Mouse (Mus musculus) gastrocnemius, adult 8-10 months (tissue): ENCODE measurements around the gene 4930579F01Rik. TPM values are rescaled to one million over a fixed set of nuclear protein-coding genes. Genes with fewer than 3 reads are reported as not detected.
A peak's percentile ranks its signal among the peaks of the same experiment; 100 is the strongest.

Source experiments
- DNase-seq, 2 experiments: peaks; one replicate each; pipeline ENCODE4 v3.0.0; 2022; ENCODE audit warnings: low spot score in 2 of 2
- total RNA-seq, 4 experiments: library from RNA; stranded (reverse); gene quantifications; 2 replicates each; pipeline ENCODE4 v1.2.4; 2022

Gene 4930579F01Rik
- total RNA-seq: not detected

DNA sequence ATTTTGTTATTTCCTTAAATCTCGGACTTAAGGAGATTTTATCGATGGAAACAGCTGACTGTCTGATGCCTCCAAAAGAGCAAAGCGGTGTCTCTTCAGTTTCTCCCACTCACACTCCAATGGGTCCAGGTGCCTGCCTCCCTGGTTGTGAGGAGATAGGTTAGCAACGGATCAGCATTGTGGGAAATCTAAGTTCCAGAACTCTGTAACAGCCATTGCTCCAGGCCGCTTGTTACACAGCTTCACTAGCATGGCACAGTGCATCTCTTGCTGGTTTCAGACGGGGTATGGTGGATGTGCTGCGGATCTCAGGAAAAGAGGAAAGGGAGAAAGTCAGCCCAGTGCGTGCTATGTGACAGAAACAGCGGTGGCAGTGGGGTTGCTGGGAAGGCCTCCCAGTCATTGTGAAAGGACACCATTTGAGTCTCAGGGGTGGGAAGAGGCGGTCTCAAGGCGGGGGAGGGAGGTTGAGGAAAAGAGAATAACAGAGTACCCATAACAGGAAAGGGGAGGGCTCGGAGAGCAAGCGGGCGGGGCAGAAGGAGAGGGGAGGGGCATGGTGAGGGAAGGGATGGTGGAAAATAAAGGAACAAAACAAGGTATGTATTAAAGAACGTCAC, at the start of gene 4930579F01Rik:
TSS of gene 4930579F01Rik (minus strand) at position 143 of the 620 bp plus-strand sequence.
- DNase-seq: no peak

DNA sequence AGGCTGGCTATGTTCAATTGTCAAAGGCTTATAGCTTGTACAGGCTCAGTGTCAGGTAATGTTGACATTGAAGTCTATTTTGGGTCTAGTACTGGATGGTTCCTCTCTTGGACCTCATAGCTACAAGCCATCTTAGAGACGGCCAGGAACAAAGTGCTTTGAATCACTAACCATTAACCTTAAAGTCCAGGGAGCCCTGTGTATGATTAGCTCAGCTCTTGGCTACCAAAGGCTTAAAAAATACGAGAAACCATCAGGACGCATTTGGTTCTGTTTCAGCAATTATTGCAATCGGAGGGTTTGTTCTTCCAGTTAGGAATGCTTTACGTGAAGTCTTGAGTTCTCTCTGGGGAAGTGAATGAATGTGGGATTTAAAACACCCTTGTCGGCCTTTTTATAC, 49.3 kb upstream of the 4930579F01Rik start:
- DNase-seq: no peak

DNA sequence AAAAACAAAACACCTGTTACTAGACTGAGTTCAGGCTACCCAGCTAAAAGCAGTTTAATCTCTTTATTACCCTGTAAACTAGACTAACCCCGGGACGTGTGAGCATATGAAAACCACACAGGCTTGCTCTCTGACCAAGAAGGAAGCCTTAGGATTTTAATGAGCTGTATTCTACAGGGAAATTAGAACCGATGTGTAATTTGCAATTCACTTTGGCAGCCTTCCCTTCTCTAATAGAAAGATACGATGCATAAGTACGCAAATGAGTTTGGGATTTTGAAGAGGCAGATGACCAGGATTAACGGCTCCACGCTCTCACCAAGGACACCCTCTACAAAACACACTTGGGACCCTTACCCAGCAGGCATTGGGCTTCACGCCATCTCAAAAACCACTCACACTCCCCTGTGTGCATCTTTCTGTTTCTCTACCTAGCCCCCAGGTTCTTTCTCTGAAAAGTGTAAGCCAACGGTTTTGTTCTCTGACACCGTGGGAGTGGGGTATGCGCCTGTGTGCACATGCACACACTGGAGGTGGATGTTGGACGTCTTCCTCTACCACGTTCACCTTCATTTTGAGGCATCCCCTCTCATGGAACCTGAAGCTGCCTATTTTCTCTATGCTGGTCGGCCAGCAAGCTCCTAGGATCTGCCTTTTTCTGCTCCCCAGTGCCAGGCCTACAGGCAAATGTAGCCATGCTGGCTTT, 48.5 kb upstream of the 4930579F01Rik start:
- DNase-seq: no peak

DNA sequence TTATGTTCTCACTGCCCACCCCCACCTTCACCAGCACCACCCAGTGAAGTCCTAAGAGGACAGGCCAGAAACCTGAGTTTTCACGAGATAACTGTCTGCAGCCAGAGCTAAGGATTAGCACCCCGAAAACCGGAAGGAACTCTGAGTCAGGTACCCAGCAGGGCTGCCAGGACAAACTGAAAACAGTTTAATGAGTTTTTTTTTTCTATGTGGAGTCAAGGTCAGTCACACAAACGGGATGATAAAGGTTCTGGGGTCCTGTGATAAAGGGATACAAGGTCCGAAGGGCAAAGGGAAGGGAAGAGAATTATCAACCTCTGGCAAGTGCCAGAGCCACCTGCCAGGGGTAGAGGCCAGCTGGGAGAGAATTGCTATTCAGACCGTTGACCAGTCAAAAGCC, 47.7 kb upstream of the 4930579F01Rik start:
- no peak for DNase-seq

DNA sequence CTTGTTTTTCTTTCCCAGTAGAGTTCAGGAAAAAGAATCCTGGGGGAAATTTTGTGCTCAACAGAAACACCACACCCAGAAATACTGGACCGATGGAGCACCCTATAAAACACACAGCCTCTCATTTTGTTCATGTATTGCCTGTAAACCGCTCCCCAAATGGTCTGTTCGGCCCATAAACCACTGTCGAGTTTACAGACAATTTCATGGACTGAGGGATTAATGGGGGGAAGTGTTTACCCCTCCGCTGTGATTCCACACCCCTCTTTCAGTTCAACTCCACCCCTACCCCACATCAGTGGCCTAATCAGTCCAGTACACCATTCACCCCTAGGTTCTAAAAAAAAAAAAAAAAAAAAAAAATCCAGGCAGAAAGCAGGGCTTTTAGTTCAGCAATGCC, 47.3 kb upstream of the 4930579F01Rik start:
- no peak for DNase-seq

DNA sequence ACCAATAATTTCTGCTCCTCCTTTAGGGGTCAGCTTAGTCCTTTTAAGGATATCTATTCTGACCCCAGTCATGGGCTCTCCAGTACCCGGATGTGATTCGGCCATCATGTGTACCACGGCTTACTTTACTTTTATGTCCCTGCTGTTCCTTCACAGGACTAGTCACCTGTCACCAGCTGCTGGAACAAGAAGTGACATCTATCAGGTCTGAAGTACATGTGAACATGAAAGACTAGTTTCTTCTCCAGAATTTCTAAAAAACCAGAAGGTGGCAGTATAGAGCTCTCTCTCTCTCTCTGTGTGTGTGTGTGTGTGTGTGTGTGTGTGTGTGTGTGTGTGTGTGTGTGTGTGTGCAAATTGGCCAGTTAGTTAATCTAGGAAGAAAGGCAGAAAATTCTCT, 46.8 kb upstream of the 4930579F01Rik start:
- DNase-seq: no peak

DNA sequence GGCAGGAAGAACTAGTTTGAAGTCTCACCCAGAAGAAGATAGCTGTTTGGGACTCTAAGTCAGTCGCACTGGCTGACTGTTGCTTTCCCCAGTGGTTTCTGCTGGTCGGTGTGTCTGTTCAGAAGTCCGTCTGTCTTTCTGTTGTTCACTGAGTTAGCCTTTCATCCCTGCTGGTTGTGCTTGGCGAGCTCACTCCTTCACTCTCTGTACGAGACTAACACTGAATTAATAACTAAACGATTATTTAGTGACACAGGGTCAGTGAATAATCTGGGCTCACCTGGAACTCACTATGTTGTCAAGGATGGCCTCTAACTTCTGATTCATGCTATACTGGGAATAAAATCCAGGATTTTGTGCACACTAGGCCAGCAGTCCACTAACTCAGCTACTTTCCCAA, 45.8 kb upstream of the 4930579F01Rik start:
- DNase-seq: no peak

DNA sequence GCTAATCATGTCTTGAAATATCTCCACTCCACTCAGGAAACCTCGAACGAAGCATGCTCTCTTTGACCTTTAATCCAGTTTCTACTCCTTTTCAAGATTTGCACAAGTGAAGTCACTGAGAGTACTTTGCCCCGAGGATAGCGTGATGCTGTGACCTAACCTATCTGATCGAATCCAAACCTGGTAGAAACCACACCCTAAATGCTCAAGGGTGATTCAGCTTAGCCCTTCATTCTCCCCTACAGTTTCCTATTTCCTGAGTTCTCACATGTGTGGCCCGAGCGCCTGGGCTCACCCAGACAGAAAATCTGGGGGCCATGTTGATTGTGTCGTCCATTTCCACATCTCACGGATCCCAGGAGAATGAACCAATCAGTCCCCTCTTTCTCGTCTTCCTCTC, 44.4 kb upstream of the 4930579F01Rik start:
- no peak for DNase-seq

DNA sequence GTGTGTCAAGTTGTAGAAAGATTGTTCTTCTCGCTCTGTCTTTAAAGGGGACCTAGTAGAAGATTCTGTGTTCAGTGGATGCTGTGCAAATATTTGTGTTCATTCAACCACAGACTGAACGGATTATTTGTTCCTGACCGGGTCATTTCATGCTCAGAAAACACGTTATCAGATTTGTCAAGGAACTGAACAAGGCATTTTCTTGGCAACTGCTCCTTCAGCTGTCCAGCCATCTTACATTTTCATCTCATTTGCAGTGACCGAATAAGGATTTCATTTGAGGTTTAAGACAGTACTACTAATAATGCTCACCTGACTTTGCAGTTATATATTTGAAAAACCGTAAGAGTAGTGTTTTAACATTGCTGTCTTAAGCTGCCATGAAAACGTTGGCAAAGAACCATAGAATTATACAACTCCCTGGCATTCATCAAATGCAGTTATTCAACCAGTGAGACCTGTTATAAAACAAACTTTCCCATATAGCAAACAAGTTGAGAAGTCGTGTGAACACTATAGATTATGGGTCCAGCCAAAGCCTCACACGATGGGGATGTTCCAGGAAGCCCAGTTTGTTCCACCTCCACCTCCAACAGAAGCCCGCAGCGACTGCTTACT, 43.0 kb upstream of the 4930579F01Rik start:
- no peak for DNase-seq

DNA sequence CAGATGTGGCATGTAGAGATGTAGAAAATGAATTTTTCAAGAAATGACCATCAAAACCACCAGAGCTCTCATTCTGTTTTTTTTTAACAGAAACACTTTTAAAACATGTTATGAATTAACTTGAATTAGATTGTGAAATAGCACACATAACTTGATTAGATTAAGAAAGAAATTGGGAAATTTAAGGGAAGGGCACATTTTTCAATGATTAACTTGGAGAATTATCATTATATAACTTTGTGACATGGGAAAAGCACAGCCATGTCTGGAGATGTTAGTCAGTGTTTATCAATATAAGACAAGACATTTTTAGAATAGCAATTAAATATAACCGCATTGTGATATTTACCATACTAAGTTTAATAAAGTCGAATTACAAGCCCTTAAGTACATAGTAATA, 37.9 kb upstream of the 4930579F01Rik start:
- no peak for DNase-seq

DNA sequence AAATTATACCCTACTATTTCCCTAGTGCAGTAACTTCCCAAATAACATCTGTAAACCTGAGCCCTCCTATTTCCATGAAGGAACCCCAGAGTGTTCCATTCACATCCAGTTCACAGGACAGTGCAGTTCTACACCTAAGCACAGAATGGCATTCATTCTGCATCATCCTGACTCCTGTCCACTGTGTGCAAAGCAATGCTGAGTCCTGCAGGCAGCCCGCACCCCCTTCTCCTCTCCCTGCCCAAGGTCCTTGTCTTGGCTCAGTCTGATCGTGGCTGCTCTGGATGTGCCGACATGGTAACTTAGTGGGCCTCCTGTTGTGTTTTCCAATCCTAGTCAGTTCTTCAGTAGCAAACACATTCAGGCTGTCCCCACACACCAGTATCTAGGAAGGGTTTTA, 36.6 kb upstream of the 4930579F01Rik start:
- no peak for DNase-seq

DNA sequence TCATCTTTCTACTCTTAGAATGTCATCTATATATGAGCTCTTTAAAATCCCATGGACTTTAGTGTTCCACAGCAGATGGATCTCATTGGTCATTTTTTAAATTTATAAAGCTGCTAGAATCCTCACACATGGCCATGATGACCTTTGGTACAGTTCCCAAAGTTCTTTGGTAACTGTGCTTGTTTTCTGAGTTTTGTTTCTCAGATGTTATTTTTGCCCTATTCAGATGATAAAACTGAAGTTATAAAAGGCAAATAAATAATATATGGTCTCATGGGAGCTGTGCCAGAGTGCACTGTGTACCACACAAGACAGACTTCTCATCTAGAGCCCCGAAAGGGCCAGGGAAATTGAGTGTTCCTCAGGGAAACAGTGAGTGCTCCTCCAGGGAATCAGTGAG, 35.8 kb upstream of the 4930579F01Rik start:
- DNase-seq: no peak

DNA sequence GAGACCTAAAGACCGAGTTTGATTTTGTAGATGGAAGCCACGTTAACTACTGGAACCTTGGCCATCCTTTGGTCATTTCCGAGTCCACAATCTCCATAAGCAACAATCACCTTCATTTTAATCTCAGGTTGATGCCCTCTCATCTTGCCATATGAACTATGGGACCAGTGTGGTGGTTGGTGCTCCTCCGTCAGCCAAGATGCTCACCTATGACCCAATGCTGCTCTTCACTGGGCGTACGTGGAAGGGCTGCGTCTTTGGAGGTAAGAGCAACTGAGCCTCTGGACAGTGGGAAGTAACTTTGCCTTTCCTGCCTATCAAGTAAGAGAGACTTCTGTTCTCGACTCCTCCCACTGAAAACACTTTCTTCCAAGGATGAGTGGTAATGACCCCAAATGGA, 34.2 kb upstream of the 4930579F01Rik start:
- no peak for DNase-seq

DNA sequence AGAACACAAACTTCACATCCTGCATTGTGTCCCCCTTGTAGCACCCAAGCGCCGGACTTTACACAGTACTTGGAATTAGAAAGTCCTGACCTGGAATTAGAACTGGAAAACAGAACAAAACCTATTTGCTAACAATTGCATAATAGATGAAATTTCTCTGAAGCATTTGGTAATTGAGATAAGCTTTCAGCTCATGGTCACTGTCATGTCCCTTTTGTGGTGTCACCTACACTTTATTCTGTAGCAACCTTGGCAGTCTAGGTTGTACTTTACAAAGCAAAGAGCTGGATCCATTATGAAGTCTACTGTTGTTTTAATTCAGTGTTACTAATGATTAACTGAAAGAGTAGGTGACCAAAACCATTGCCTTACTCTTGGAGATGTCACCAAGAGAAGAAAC, 33.5 kb upstream of the 4930579F01Rik start:
- DNase-seq: no peak

DNA sequence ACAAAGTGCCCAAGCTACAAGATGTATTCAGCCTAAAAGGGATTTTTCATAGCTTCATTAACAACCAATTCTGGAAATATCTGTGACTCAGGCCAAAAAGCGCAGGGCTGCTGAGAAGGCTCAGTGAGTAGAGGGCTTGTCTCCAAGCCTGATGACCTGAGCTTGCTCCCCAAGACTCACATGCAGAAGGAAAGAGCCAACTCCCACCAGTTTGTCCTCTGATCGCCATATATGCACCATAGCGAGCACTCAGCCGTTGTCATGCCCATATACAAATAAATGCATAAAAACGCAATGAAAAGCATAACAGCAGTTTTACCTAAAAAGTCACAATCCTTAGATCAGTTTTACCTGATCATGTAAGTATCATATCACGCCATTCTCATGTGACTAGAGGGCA, 32.9 kb upstream of the 4930579F01Rik start:
- DNase-seq: no peak

DNA sequence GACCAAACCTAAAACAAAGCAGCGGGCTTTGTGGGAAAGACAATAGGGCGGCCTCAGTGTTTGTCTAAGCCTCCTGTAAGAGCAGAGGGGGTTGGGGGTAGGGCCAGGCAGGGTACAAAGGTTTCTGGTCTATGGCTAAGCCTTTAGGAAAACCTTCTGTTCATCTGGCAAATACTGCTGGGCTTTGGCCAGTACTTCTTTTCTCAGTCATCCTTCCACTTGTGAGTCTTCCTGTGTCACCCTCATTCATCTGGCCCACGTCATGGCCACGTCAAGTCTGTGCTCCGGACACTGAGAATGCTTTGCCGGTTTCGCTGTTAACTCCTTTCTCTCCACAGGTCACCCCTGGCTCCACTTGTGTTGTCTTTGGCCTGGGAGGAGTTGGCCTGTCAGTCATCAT, 32.2 kb upstream of the 4930579F01Rik start:
- no peak for DNase-seq

DNA sequence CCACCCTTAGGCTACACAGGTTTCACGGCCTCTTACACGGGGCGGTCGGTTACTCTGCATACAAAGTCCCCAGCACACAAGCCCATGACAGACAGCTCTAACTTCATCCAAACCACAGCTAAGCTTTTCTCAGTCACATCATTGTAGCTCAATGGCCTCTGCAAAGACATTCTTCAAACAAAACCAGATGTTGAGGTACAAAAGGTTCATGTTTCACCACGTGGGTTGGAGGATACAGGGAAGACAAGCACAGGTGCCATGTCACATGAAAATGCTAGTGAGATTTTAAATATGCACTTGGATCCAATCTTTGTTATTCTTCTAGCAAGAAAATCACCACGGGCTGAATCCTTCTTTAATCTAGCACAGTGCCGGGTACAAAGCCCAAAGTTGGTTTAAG, 31.7 kb upstream of the 4930579F01Rik start:
- DNase-seq: no peak

DNA sequence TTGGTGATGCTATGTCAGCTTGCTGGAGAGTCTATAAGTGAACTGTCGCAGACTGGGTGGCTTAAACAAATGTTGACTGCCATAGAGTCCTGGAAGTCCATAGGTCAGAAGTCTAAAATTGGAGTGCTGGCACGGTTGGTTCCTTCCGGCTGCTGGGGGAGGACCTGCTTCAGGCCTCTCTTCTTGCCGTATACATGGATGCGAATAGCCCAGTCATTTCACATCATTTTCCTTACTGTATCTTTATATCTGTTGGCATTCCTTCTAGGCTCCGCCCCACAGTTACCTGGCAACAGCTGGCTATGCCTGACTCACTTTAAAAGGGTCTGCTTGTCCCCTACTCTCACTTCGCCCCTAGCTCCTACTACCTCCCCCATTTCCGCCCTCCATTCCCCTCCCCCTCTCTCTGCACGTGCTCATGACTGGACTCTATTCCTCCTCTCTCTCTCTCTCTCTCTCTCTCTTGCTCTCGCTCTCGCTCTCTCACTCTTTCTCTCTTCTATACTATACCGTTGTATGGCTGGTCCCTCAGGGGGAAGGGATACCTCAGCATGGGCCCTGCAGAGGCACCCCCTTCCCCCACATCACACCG, 30.8 kb upstream of the 4930579F01Rik start:
- DNase-seq: no peak

DNA sequence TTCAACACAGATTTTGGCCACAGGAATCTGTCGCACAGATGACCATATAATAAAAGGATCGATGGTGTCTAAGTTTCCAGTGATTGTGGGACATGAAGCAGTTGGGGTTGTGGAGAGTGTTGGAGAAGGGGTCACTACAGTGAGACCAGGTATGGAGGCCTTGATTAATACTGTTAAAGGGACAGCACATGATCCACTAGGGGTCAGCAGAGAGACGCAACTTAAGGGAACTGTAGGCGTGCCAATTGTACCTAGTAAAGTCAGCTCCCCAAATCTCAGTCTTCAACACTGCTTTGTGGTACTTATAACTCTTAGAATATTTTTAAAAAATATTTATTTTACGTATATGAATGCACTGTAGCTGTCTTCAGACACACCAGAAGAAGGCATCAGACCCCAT, 29.3 kb upstream of the 4930579F01Rik start:
- DNase-seq: peak; percentile 35 to 49

DNA sequence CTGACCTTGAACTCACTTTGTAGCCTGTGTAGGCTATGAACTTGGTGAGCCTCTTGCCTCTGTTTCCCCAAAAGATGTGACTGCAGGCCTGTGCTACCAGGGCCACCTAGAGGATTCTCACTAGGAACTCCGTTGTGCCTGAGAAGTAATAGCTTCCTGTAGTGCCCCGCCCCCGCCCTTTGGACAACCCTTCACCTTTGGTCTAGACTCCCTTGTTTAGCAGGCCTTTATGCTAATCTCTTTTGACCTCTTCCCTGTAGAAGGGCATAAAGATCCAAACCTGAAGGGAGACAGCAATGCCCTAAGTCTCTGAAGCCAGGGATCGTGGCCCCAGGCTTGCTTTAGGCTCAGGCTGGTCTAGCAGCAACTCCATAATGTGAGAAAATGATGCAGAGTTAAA, 28.9 kb upstream of the 4930579F01Rik start:
- no peak for DNase-seq

DNA sequence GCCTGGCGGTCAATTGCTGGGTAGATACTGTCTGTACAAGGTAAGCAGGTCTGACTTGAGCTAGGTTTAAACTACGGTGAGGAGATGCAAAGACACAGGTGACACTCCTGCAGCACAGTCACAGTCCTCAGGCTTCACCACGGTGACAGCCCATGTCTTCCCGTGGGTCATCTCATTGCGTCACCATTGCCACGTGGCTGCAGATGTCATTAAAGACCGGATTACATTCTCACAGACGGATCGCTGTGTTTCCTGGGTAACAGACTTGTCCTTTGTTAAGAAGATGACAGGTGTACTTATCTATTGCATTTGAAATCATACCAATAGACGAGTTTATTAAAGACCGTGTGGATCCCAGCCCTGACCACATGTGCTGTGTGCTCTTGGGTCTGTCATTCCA, 27.5 kb upstream of the 4930579F01Rik start:
- DNase-seq: no peak

DNA sequence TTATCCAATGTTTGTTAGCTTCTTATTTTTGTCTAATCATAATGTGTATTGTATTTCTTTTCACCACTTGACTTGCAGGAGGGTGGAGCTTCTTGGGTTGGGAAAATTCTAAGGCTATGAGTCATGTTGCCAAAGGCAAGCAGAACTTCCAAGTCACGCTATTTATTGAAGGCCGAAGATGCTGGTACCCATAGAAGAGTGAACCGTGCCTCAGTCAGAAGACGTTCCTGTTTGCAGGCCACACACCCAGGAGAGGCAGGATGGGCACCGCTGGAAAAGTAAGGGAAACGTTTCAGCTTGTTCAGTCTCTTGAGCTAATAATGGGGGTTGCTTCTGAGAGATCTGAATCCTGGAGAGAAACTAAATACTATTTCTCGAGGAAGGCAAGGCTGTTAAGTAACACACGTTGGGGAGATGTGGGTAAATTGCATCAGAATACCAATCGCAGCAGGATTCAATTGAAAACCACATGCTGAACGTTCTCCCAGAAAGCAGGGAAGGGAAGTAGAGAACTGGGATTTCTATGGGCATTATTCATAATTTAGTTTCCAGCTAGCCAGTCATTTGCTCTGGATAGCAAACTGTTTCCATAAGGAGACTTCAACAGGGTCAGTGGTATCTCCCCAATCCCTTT, 24.1 kb upstream of the 4930579F01Rik start, which contains the start of gene Adh7:
TSS of gene Adh7 (plus strand) at position 130 of the 634 bp plus-strand sequence.
- DNase-seq: no peak
